17 mouse cellular contexts compared by ENCODE assay signal in genomic region chr4:149602236-149602635, GRCm38 (mm10).
"Had no signal": no experiment of that assay in that cellular context is flagged by ENCODE, and none has a peak within 500 bp of the region (broad histone marks: within the 10 kb centered on the region; RNA-seq: fewer than 3 reads in every experiment).

No protein-coding gene starts in this region.

- H3K36me3 ChIP-seq: midbrain, embryonic 15.5 days; neural tube, embryonic 13.5 days; stomach, embryonic 15.5 days had no signal

- H3K27me3 ChIP-seq: midbrain, embryonic 15.5 days; neural tube, embryonic 13.5 days; stomach, embryonic 15.5 days had no signal

- H3K27ac ChIP-seq: kidney, postnatal 0 days; layer of hippocampus, adult 2 months; liver, embryonic 14.5 days; midbrain, embryonic 10.5 days; midbrain, embryonic 15.5 days; neural tube, embryonic 13.5 days; stomach, embryonic 15.5 days had no signal

- H3K4me2 ChIP-seq: lung, embryonic 14.5 days; midbrain, embryonic 15.5 days; neural tube, embryonic 13.5 days; stomach, embryonic 15.5 days had no signal

- H3K9me3 ChIP-seq: megakaryocyte, embryonic 14.5 days; midbrain, embryonic 10.5 days; midbrain, embryonic 15.5 days; neural tube, embryonic 13.5 days; stomach, embryonic 15.5 days had no signal

- H3K4me3 ChIP-seq: layer of hippocampus, adult 2 months; megakaryocyte, embryonic 14.5 days; midbrain, embryonic 10.5 days; midbrain, embryonic 15.5 days; neural tube, embryonic 13.5 days; stomach, embryonic 15.5 days had no signal

- H3K9ac ChIP-seq: liver, embryonic 14.5 days; liver, postnatal 0 days; lung, embryonic 14.5 days; midbrain, embryonic 15.5 days; neural tube, embryonic 13.5 days; stomach, embryonic 15.5 days had no signal

- DNase-seq: kidney, adult 2 months; kidney, postnatal 25 days; layer of hippocampus, adult 9-11 months; liver, postnatal 0 days; retina, postnatal 1 day; right cerebral cortex, postnatal 25 days; spleen, adult 18-20 months; thymus, postnatal 4 days had no signal

- ATAC-seq: liver, postnatal 0 days; midbrain, embryonic 15.5 days had no signal
